ENCODE assay signal across 8 mouse cellular contexts in the genomic region with DNA sequence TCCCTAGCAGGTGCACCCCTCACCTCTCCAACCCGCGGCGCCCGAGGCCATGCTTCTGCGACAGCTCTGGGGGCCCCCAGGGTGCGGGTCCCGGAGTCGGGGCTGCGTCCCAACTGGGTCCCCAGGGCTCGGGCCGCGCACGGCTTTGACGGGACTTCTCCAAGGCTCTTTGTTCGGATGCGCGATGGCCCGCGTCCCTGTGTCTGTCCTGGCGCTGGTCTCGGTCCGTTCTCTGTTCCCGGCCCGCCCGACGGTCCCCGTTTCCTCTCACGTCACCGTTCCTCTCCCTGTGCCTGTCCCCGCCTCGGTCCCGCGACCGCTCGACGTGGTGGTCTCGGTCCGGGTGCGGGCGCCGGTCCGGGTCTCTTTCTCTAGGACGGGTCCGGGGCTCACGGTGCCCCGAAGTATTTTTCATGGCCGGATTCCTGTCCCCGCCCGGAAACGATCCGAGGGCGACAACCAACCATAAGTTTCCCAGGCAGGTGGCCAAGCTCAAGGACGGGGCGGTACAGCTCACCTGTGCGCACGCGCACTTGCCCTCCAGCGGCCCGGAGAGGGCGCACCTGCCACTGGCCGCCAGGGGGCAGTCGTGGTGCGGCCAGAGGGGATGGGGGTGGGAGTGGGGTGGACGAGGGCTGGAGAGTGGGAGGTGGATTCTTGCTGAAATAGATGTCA. TPM values are rescaled to one million over a fixed set of nuclear protein-coding genes. Genes with fewer than 3 reads are reported as not detected.
DNase-seq lines count a peak whose midpoint lies in the region; ATAC-seq lines count a peak whose summit lies in the region.

Gene Marveld3, minus strand, starts transcription at position 511 of the 675 bp plus-strand sequence.

- H3K27ac ChIP-seq in embryonic facial prominence, embryonic 10.5 days (replicated peaks), result no peak within 1 kb of the TSS
- H3K27ac ChIP-seq in hindbrain, embryonic 13.5 days, result no peak within 1 kb of the TSS

- peak; percentile 54 for ATAC-seq in hindbrain, embryonic 13.5 days (ENCODE audit: low FRiP score)
- ATAC-seq in monocyte, adult 5-6 weeks (replicated peaks; ENCODE audit: insufficient number of reproducible peaks, low FRiP score, low TSS enrichment, poor library complexity, severe bottlenecking), result 0 out of 2 replicates have a peak, but pooled peaks have one; percentile 22

- peak within 1 kb of the TSS; percentile 60 for H3K4me2 ChIP-seq in hindbrain, embryonic 13.5 days

- WGBS in embryonic facial prominence, embryonic 10.5 days, result 2% methylated on average over 64 of the region's 64 CpGs
- WGBS in hindbrain, embryonic 13.5 days, result 2% methylated on average over 64 of the region's 64 CpGs

- peaks cover 24% of the 10 kb centered on the region for H3K4me1 ChIP-seq in embryonic facial prominence, embryonic 10.5 days
- peaks cover 20% of the 10 kb centered on the region for H3K4me1 ChIP-seq in hindbrain, embryonic 13.5 days (replicated peaks)

- H3K27me3 ChIP-seq in embryonic facial prominence, embryonic 10.5 days (replicated peaks; ENCODE audit: low read depth, poor library complexity, severe bottlenecking), result peaks cover 62% of the 10 kb centered on the region
- peaks cover 48% of the 10 kb centered on the region for H3K27me3 ChIP-seq in hindbrain, embryonic 13.5 days

- H3K9me3 ChIP-seq in embryonic facial prominence, embryonic 10.5 days, result no peaks in the 10 kb centered on the region
- no peaks in the 10 kb centered on the region for H3K9me3 ChIP-seq in hindbrain, embryonic 13.5 days

- H3K36me3 ChIP-seq in embryonic facial prominence, embryonic 10.5 days (replicated peaks), result no peaks in the 10 kb centered on the region
- H3K36me3 ChIP-seq in hindbrain, embryonic 13.5 days, result no peaks in the 10 kb centered on the region

- DNase-seq in right cerebral cortex, postnatal 14 days, result peak; percentile 22
- no peak for DNase-seq in right cerebral cortex, postnatal 25 days
- DNase-seq in embryonic facial prominence, embryonic 10.5 days (ENCODE audit: low spot score), result peak; percentile 79
- peak; percentile 50 for DNase-seq in liver
- DNase-seq in thymus, postnatal 36 days, result peak; percentile 32 to 36
- no peak for DNase-seq in gastrocnemius, adult 18-20 months (ENCODE audit: low spot score)

- peak within 1 kb of the TSS; percentile 60 for H3K9ac ChIP-seq in hindbrain, embryonic 13.5 days

- peak within 1 kb of the TSS; percentile 56 for H3K4me3 ChIP-seq in embryonic facial prominence, embryonic 10.5 days
- peak within 1 kb of the TSS; percentile 41 for H3K4me3 ChIP-seq in hindbrain, embryonic 13.5 days

RNA-seq across cellular contexts. Expression of gene Marveld3, which starts in this region (rescaled TPM):
- polyA plus RNA-seq in embryonic facial prominence, embryonic 10.5 days (2016; fragmentation: Nextera tagmentation; extraction: Ambion mirVana), result 1.4 and 2.0 TPM in 2 replicates
- 1.2 and 2.0 TPM in 2 replicates for polyA plus RNA-seq in hindbrain, embryonic 13.5 days (2015; fragmentation: Nextera tagmentation; extraction: Ambion mirVana)
- total RNA-seq in monocyte, adult 5-6 weeks (2017), result not detected in 3 replicates
- total RNA-seq in gastrocnemius, adult 18-20 months (2021), result not detected

Comparison
In these comparisons a context has a peak if more than half of its experiments do, and no peak if none do; other contexts are left out.
1. DNase-seq: peak in right cerebral cortex, postnatal 14 days (single experiment), embryonic facial prominence, embryonic 10.5 days (single experiment), liver (single experiment) and thymus, postnatal 36 days (2 of 2); none in right cerebral cortex, postnatal 25 days (single experiment) and gastrocnemius, adult 18-20 months (single experiment).
2. Peak in ATAC-seq in monocyte, adult 5-6 weeks; RNA of the gene not detected or under 1 TPM.